Mouse (Mus musculus): ENCODE measurements around the gene Trim75. TPM values are rescaled to one million over a fixed set of nuclear protein-coding genes. Genes with fewer than 3 reads are reported as not detected.
A peak's percentile ranks its signal among the peaks of the same experiment; 100 is the strongest.

Gene Trim75
- polyA plus RNA-seq, 1 experiment from 2014 or later: 0.04 TPM

GRCm38 (mm10) chr8:64983150-64983897 lies 4.3 kb downstream of the Trim75 start:
- ATAC-seq (ENCODE audit: insufficient number of reproducible peaks, low FRiP score, low TSS enrichment, low read depth): no peak
- no peak overlapping the region for H3K4me3 ChIP-seq
- no peak overlapping the region for H3K27ac ChIP-seq
- H3K4me1 ChIP-seq: no peaks in the 10 kb centered on the region
- no peaks in the 10 kb centered on the region for H3K9me3 ChIP-seq
- H3K27me3 ChIP-seq: no peaks in the 10 kb centered on the region
- 71% methylated on average over 20 of the region's 20 CpGs for WGBS
- no peak overlapping the region for H3K9ac ChIP-seq
- no peaks in the 10 kb centered on the region for H3K36me3 ChIP-seq
- H3K4me2 ChIP-seq: no peak overlapping the region

- Histone ChIP-seq H3K4me1 (no peaks in the 10 kb centered on the region), H3K27ac (no peak overlapping the region)
- ATAC-seq (ENCODE audit: insufficient number of reproducible peaks, low FRiP score, low TSS enrichment, low read depth): no peak
Measured at GRCm38 (mm10) chr8:64962836-64963235, 24.8 kb downstream of the Trim75 start.

GRCm38 (mm10) chr8:64959025-64959424 lies 28.6 kb downstream of the Trim75 start:
- no peaks in the 10 kb centered on the region for H3K4me1 ChIP-seq
- peaks cover 8% of the 10 kb centered on the region; the same call in 1 of the 2 replicates for H3K36me3 ChIP-seq
- H3K9ac ChIP-seq: no peak overlapping the region
- H3K9me3 ChIP-seq: no peaks in the 10 kb centered on the region
- ATAC-seq (ENCODE audit: insufficient number of reproducible peaks, low FRiP score, low TSS enrichment, low read depth): no peak
- no peak overlapping the region for H3K4me3 ChIP-seq
- no peak overlapping the region for H3K4me2 ChIP-seq
- no peaks in the 10 kb centered on the region for H3K27me3 ChIP-seq
- H3K27ac ChIP-seq: no peak overlapping the region
- WGBS: 86% methylated on average over 9 of the region's 9 CpGs

More at GRCm38 (mm10) chr8:64962836-64963235, 24.8 kb downstream of the Trim75 start:
- no peak overlapping the region for H3K4me3 ChIP-seq
- H3K9me3 ChIP-seq: no peaks in the 10 kb centered on the region
- H3K9ac ChIP-seq: no peak overlapping the region
- H3K36me3 ChIP-seq: peaks cover 12% of the 10 kb centered on the region; the same call in 1 of the 2 replicates
- H3K27me3 ChIP-seq: no peaks in the 10 kb centered on the region
- no peak overlapping the region for H3K4me2 ChIP-seq

GRCm38 (mm10) chr8:64952101-64952500 lies 35.5 kb downstream of the Trim75 start:
- H3K4me2 ChIP-seq: no peak overlapping the region
- H3K4me1 ChIP-seq: no peaks in the 10 kb centered on the region
- no peak overlapping the region for H3K4me3 ChIP-seq
- ATAC-seq (ENCODE audit: insufficient number of reproducible peaks, low FRiP score, low TSS enrichment, low read depth): no peak
- no peaks in the 10 kb centered on the region for H3K36me3 ChIP-seq
- no peak overlapping the region for H3K27ac ChIP-seq
- no peaks in the 10 kb centered on the region for H3K27me3 ChIP-seq
- 81% methylated on average over 6 of the region's 6 CpGs for WGBS
- H3K9ac ChIP-seq: no peak overlapping the region
- H3K9me3 ChIP-seq: no peaks in the 10 kb centered on the region

GRCm38 (mm10) chr8:64948371-64948770 lies 39.3 kb downstream of the Trim75 start:
- Histone ChIP-seq H3K36me3 (no peaks in the 10 kb centered on the region), H3K4me3 (no peak overlapping the region), H3K9ac (no peak overlapping the region), H3K9me3 (no peaks in the 10 kb centered on the region), H3K27ac (no peak overlapping the region), H3K4me1 (no peaks in the 10 kb centered on the region), H3K4me2 (no peak overlapping the region), H3K27me3 (peaks cover 5% of the 10 kb centered on the region; the same call in 1 of the 2 replicates)
- ATAC-seq (ENCODE audit: insufficient number of reproducible peaks, low FRiP score, low TSS enrichment, low read depth): no peak
- 88% methylated on average over 1 of the region's 1 CpGs for WGBS

GRCm38 (mm10) chr8:64947698-64948034 lies 40.0 kb downstream of the Trim75 start:
- H3K27ac ChIP-seq: peak overlapping the region; percentile 71
- H3K27me3 ChIP-seq: peaks cover 12% of the 10 kb centered on the region
- H3K36me3 ChIP-seq: no peaks in the 10 kb centered on the region
- ATAC-seq (ENCODE audit: insufficient number of reproducible peaks, low FRiP score, low TSS enrichment, low read depth): no peak
- peak overlapping the region; percentile 51 for H3K4me2 ChIP-seq
- no peaks in the 10 kb centered on the region for H3K4me1 ChIP-seq
- no peaks in the 10 kb centered on the region for H3K9me3 ChIP-seq
- peak overlapping the region; percentile 45 for H3K9ac ChIP-seq
- H3K4me3 ChIP-seq: peak overlapping the region; percentile 92
- 5% methylated on average over 10 of the region's 10 CpGs for WGBS

GRCm38 (mm10) chr8:64946820-64947697 lies 40.6 kb downstream of the Trim75 start, which contains the start of gene Tmem192:
Tmem192 (plus strand) TSS chr8:64947185.
- H3K9me3 ChIP-seq: no peaks in the 10 kb centered on the region
- 2% methylated on average over 63 of the region's 73 CpGs for WGBS
- peaks cover 18% of the 10 kb centered on the region for H3K27me3 ChIP-seq
- peak within 1 kb of the TSS; percentile 51 for H3K4me2 ChIP-seq
- peak within 1 kb of the TSS; percentile 71 for H3K27ac ChIP-seq
- peak within 1 kb of the TSS; percentile 45 for H3K9ac ChIP-seq
- H3K4me3 ChIP-seq: peak within 1 kb of the TSS; percentile 92
- no peaks in the 10 kb centered on the region for H3K4me1 ChIP-seq
- H3K36me3 ChIP-seq: no peaks in the 10 kb centered on the region
- ATAC-seq (ENCODE audit: insufficient number of reproducible peaks, low FRiP score, low TSS enrichment, low read depth): peak; percentile 89

GRCm38 (mm10) chr8:64946441-64946819 lies 41.2 kb downstream of the Trim75 start:
- H3K9ac ChIP-seq: no peak overlapping the region

GRCm38 (mm10) chr8:64945606-64946005 lies 42.0 kb downstream of the Trim75 start:
- no peak overlapping the region for H3K4me2 ChIP-seq
- peaks cover 3% of the 10 kb centered on the region; the same call in 1 of the 2 replicates for H3K4me1 ChIP-seq
- H3K4me3 ChIP-seq: no peak overlapping the region
- H3K9ac ChIP-seq: no peak overlapping the region
- H3K36me3 ChIP-seq: no peaks in the 10 kb centered on the region
- H3K27ac ChIP-seq: no peak overlapping the region
- no peaks in the 10 kb centered on the region for H3K9me3 ChIP-seq
- no peak for ATAC-seq (ENCODE audit: insufficient number of reproducible peaks, low FRiP score, low TSS enrichment, low read depth)
- 62% methylated on average over 7 of the region's 7 CpGs for WGBS
- H3K27me3 ChIP-seq: peaks cover 24% of the 10 kb centered on the region

More at GRCm38 (mm10) chr8:64946441-64946819, 41.2 kb downstream of the Trim75 start:
- H3K4me2 ChIP-seq: peak overlapping the region; percentile 51
- ATAC-seq (ENCODE audit: insufficient number of reproducible peaks, low FRiP score, low TSS enrichment, low read depth): no peak
- H3K27ac ChIP-seq: no peak overlapping the region
- 48% methylated on average over 8 of the region's 8 CpGs for WGBS
- no peaks in the 10 kb centered on the region for H3K36me3 ChIP-seq
- H3K27me3 ChIP-seq: peaks cover 24% of the 10 kb centered on the region
- no peaks in the 10 kb centered on the region for H3K9me3 ChIP-seq
- peaks cover 3% of the 10 kb centered on the region; the same call in 1 of the 2 replicates for H3K4me1 ChIP-seq
- peak overlapping the region; percentile 92 for H3K4me3 ChIP-seq

GRCm38 (mm10) chr8:64944831-64945230 lies 42.8 kb downstream of the Trim75 start:
- H3K27ac ChIP-seq: no peak overlapping the region
- WGBS: 25% methylated on average over 5 of the region's 5 CpGs
- no peak overlapping the region for H3K4me3 ChIP-seq
- no peak overlapping the region for H3K4me2 ChIP-seq
- H3K27me3 ChIP-seq: peaks cover 24% of the 10 kb centered on the region
- no peak for ATAC-seq (ENCODE audit: insufficient number of reproducible peaks, low FRiP score, low TSS enrichment, low read depth)
- no peaks in the 10 kb centered on the region for H3K36me3 ChIP-seq
- H3K4me1 ChIP-seq: peaks cover 3% of the 10 kb centered on the region; the same call in 1 of the 2 replicates
- H3K9me3 ChIP-seq: no peaks in the 10 kb centered on the region
- no peak overlapping the region for H3K9ac ChIP-seq

- Histone ChIP-seq H3K4me2 (no peak overlapping the region), H3K4me1 (peaks cover 3% of the 10 kb centered on the region; the same call in 1 of the 2 replicates), H3K27ac (no peak overlapping the region), H3K9me3 (no peaks in the 10 kb centered on the region), H3K4me3 (no peak overlapping the region), H3K36me3 (no peaks in the 10 kb centered on the region), H3K9ac (no peak overlapping the region), H3K27me3 (peaks cover 24% of the 10 kb centered on the region)
- 30% methylated on average over 5 of the region's 5 CpGs for WGBS
- no peak for ATAC-seq (ENCODE audit: insufficient number of reproducible peaks, low FRiP score, low TSS enrichment, low read depth)
Measured at GRCm38 (mm10) chr8:64942946-64943345, 44.7 kb downstream of the Trim75 start.

- H3K9ac ChIP-seq: no peak overlapping the region
- H3K27me3 ChIP-seq: peaks cover 24% of the 10 kb centered on the region
- no peak overlapping the region for H3K27ac ChIP-seq
- no peak overlapping the region for H3K4me2 ChIP-seq
- H3K4me3 ChIP-seq: no peak overlapping the region
- H3K9me3 ChIP-seq: no peaks in the 10 kb centered on the region
- 13% methylated on average over 9 of the region's 9 CpGs for WGBS
- peaks cover 3% of the 10 kb centered on the region; the same call in 1 of the 2 replicates for H3K4me1 ChIP-seq
- no peaks in the 10 kb centered on the region for H3K36me3 ChIP-seq
- ATAC-seq (ENCODE audit: insufficient number of reproducible peaks, low FRiP score, low TSS enrichment, low read depth): no peak
Measured at GRCm38 (mm10) chr8:64941495-64941894, 46.1 kb downstream of the Trim75 start.

All from limb, embryonic 15.5 days (tissue).